ENCODE assay signal across 10 mouse cellular contexts in genomic region chr5:25873046-25873445, GRCm38 (mm10).
DNase-seq lines count a peak whose midpoint lies in the region; ATAC-seq and TF ChIP-seq lines count a peak whose summit lies in the region.
"Had no signal": no experiment of that assay in that cellular context is flagged by ENCODE, and none has a peak within 500 bp of the region (broad histone marks: within the 10 kb centered on the region; RNA-seq: fewer than 3 reads in every experiment).

No protein-coding gene starts in this region.

- H3K27ac ChIP-seq in gastrocnemius, adult 2 months = no peak overlapping the region
- no peak overlapping the region for H3K27ac ChIP-seq in lung, embryonic 14.5 days (ENCODE audit: low read depth)

- ATAC-seq in lung, embryonic 14.5 days (ENCODE audit: insufficient read depth) = no peak
- ATAC-seq: forebrain, embryonic 16.5 days had no signal

- H3K27me3 ChIP-seq in lung, embryonic 14.5 days (ENCODE audit: insufficient read depth, low read length) = no peaks in the 10 kb centered on the region

- DNase-seq in gastrocnemius, adult 2 months = no peak
- no peak for DNase-seq in gastrocnemius, postnatal 4 days (ENCODE audit: low spot score in 2 of 2)
- peak; percentile 5 for DNase-seq in lung, embryonic 14.5 days
- no peak for DNase-seq in lung, postnatal 36 days
- peak; percentile 75 for DNase-seq in adrenal gland, postnatal 14 days
- peak; percentile 39 for DNase-seq in kidney, postnatal 14 days
- no peak for DNase-seq in urinary bladder, postnatal 14 days (ENCODE audit: low spot score)
- no peak for DNase-seq in embryo, embryonic 10 days (ENCODE audit: low spot score)
- DNase-seq: thymus, adult 2 months had no signal

- peak; percentile 23; the same call in 1 of the 2 replicates for TF ChIP-seq CTCF in gastrocnemius, adult 2 months (IDR thresholded peaks at IDR 0.05)
- TF ChIP-seq CTCF in lung, embryonic 14.5 days (IDR thresholded peaks at IDR 0.05; ENCODE audit: low read depth) = peak; percentile 40; the same call in 1 of the 2 replicates

- no peak overlapping the region for H3K4me2 ChIP-seq in lung, embryonic 14.5 days

- no peak overlapping the region for H3K9ac ChIP-seq in lung, embryonic 14.5 days

- intact Hi-C loops in gastrocnemius, adult 2 months (cut with DNase I) = no loop called here

- H3K36me3 ChIP-seq in lung, embryonic 14.5 days (ENCODE audit: insufficient read depth) = no peaks in the 10 kb centered on the region

- no peak overlapping the region for H3K4me3 ChIP-seq in gastrocnemius, adult 2 months
- no peak overlapping the region for H3K4me3 ChIP-seq in lung, embryonic 14.5 days (ENCODE audit: low read depth, low read length)

- H3K4me1 ChIP-seq in lung, embryonic 14.5 days (ENCODE audit: insufficient read depth) = no peaks in the 10 kb centered on the region

- no peaks in the 10 kb centered on the region for H3K9me3 ChIP-seq in lung, embryonic 14.5 days (ENCODE audit: low read depth, low read length)

- 62% methylated on average over 2 of the region's 2 CpGs for WGBS in lung, embryonic 14.5 days

Comparison
In these comparisons a context has a peak if more than half of its experiments do, and no peak if none do; other contexts are left out.
1. DNase-seq: peak in lung, embryonic 14.5 days (single experiment), adrenal gland, postnatal 14 days (single experiment) and kidney, postnatal 14 days (single experiment); none in gastrocnemius, adult 2 months (single experiment), gastrocnemius, postnatal 4 days (0 of 2), lung, postnatal 36 days (single experiment), urinary bladder, postnatal 14 days (single experiment) and embryo, embryonic 10 days (single experiment).